Mouse (Mus musculus) right cerebral cortex, postnatal 25 days (tissue): ENCODE measurements around the gene Sesn3.
"Not testable (repeated sequence)": the region's sequence is repeated elsewhere in the genome, so short reads cannot be mapped to it uniquely, and the experiment has no call there.

Experiments used
- DNase-seq: peaks from one replicate; pipeline ENCODE4 v3.0.0; 2022

Sesn3 gene

GRCm38 (mm10) chr9:14285036-14285435 is 10.2 kb downstream of the Sesn3 start:
- DNase-seq: no peak

DNA sequence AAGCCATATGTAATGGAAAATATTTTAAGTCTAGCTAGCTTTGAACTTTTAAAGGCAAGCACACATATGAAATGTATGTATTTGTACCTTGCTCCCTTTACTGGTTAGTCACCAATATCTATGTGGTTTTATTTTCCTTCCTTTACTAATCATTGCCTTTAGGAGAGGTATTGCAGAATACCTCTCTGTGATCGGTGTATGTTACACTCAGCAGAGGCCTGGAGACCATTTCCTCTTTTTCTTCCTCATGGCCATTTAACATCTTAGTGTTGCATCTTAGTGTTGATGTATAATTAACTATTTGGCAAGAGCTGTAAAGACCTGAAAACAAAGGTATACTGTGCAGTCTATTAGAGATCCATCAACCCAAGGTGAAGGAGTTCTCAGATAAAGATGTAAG is 12.4 kb downstream of the Sesn3 start:
- DNase-seq: no peak

DNA sequence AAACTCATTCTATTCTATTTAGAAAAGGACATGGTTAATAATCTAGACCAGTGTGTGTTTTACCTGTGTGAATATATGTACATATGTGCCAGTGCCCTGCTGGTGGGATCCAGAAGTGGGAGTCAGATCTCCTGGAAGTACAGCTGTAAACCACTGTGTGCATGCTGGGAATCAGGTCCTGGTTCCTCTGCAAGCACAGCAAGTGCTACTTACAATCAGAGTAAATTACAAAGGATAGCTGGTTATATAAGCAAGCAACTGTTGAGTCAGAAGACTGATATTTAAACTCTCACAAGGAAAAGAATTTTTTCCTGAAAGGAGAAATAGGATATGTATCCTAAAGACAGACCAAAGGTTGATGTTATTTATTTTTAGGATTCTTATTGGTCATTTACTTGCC is 13.6 kb downstream of the Sesn3 start:
- no peak for DNase-seq

GRCm38 (mm10) chr9:14293866-14294265 is 19.0 kb downstream of the Sesn3 start:
- no peak for DNase-seq

- no peak for DNase-seq
These were observed 21.0 kb downstream of the Sesn3 start for GRCm38 (mm10) chr9:14295680-14296440.

- no peak for DNase-seq
These were observed 22.3 kb downstream of the Sesn3 start for GRCm38 (mm10) chr9:14297204-14297603.

GRCm38 (mm10) chr9:14299819-14300218 is 25.0 kb downstream of the Sesn3 start:
- no peak for DNase-seq

DNA sequence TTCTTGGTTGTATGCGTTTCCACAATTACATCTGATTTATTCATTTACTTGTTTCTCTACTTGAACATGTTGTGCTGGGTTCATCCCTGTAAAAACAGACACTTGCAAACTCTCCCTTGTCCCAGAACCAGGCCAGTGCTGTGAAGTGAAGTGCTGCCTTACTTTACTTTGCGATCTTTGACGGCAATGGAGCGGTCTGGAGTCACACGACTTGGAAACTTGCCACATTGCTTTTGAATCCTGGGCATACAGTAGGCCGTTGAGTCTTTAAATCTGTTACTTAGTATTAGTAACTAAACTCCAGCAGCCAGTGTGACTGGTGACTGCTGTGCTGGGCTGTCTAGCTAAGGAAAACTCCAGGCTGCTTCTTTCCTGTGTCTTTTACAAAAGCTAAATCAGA is 25.9 kb downstream of the Sesn3 start:
- no peak for DNase-seq

DNA sequence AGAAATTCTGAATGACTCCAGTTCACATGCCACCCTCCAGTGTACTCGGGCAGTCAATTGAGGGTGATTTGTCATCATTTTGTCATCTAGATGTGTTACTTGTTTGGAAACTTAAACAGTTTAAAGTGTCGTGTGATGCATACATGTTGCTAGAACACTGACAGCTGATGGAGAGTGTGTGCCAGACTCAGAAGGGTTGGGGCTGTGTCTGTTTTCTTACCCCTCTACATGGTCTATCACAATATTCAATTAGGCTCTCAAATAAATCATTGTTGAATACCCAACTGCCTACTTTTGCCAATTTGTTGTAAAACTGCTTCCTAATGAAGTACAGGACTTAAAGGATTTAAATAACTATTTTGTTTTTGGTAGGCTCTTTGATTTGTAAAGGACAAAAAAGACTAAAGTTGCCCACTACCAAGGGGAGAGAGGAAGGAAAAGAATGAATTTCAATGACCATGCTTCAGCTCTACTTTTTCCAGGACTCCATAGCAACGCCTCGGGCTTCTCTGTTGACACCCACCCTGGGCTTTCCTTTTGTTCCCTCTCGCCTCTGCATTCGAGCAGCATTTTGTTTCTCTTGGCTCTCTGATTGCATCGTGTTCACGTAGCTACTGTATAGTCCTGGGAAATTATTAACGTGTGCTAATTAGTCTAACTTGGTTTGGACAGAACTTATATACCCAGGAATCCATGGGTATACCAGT is 29.5 kb downstream of the Sesn3 start:
- no peak for DNase-seq

DNA sequence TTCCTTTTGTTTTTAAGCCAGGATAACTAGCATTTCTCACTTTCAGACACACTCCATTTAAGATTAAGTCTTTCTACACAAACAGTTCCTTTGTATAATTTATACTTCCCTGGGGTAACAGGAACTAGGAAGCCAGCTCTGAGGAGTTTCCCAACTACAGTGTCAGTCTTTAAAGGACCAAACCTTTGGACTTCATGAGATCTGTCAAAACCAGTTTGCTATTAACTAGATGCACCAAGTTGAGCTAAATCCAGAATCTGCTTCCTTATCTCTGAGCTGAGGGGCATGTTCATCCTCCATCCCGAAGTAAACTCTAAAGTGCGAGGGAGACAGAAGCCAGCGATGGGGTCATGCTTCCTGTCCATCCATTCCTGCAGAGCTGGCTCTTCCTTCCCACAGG is 32.5 kb downstream of the Sesn3 start:
- no peak for DNase-seq

DNA sequence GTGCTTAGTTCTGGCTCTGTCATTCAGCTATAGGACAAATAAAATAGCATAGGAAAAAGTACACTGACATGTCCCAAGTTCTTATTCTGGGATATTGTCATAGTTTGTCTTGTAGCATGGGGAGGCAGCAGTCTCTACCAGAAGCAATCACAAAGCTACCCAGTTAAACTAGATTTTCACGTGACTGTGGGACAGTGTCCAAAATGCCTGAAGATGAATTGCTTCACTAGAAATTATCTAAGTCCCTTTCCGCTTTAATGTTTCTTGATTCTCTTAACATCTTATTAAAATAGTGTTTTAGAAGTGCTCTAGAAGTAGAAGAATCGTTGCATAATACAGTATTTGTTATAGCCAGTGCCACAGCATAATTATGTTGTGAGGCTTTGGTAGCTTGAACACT is 39.1 kb downstream of the Sesn3 start:
- no peak for DNase-seq

DNA sequence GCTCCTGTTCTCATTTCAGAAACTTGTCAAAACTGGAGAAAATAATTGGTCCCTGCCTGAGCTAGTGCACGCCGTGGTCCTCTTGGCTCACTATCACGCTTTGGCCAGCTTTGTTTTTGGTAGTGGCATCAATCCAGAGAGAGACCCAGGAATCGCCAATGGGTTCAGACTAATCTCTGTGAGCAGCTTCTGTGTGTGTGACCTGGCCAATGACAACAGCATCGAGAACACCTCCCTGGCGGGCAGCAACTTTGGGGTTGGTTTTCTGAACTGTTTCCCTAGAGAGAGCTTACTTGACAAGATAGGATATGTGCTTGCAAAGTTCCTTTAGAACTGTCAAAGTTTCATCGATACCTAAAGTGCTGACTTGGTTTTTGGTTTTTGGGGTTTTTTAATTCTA is 39.6 kb downstream of the Sesn3 start:
- no peak for DNase-seq

DNA sequence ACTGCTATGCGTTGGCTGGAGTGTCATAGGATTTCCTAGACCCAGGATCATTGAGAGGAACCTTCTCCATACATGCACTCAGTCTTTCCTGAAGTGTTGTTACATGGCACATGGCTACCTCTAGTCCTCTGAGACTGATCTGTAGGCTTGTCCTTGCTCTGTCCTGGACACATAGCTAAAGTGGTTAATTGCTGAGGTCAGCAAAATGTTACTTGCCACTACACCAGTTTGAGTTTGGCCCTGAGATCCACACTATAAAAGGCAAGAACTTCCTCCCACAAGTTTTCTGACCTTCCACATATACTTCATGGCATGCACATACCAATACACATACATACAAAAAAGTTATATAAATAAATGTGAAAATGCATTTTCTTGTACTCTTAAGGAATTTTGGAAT is 41.8 kb downstream of the Sesn3 start:
- no peak for DNase-seq

GRCm38 (mm10) chr9:14335829-14336228 is 61.0 kb downstream of the Sesn3 start:
- DNase-seq: no peak

DNA sequence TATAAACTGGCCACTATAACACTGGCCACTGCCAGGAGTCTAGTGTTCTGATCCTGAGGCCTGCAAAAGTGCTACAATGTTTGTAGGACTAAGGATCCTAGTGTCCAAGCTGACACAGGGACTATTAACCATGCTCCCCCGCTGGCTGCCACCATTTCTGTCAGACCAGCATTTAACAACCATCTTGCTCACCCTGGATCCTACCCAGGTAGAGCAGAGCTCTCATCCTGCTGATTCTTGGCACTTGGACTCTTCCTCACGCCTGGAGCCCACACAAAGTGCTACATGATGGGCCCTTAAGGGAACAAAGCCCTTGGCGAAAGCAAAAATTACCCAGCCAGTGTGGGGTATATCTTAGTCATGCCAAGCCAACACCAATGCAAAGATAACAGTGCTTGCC is 62.0 kb downstream of the Sesn3 start:
- no peak for DNase-seq

- no peak for DNase-seq
These were observed 63.8 kb downstream of the Sesn3 start for GRCm38 (mm10) chr9:14338701-14339100.

DNA sequence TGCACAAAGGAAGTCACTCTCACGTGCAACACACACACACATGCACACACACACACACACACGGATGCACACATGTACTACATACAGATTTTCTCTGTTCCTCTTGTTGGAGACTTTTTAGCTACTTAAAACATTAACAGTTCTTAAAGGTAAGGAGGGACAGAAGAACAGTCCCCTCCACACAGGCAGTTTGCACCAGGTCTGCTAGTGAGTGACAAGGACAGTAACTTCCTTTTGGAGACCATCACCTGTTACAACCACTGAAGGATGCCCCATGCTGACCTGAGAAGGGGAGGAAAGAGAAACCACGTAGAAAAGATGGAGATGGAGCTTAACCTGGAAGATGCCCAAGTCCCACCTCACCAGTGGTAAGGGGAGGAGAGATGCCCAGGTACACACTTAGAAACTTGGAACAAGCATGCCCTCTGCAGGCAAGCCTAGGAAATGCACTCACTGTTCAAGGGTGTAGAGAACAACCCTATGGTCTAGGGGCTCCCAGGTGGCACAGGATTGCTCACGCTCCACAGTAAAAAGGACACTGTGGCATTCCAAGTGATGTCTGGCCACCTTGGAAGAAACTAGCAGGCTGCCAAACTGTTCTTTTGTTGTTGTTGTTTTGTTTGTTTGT is 67.3 kb downstream of the Sesn3 start:
- DNase-seq: peak; percentile 62

DNA sequence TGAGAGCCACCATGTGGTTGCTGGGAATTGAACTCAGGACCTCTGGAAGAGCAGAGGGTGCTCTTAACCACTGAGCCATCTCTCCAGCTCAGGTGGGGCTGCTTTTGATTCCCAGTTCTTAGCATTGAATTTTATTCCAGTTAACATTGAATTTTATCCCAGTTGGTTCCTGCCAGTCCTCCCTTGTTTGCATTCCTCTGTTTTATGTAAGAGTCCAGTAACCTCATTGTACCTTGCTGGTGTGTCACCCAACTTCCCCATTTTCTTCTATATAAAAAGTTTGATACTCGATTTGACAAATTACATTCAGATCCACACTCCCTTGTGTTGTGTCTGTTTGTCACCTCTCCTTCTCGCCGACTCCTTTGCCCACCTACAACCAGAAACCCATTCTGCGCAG is 71.0 kb downstream of the Sesn3 start:
- not testable (repeated sequence) for DNase-seq

DNA sequence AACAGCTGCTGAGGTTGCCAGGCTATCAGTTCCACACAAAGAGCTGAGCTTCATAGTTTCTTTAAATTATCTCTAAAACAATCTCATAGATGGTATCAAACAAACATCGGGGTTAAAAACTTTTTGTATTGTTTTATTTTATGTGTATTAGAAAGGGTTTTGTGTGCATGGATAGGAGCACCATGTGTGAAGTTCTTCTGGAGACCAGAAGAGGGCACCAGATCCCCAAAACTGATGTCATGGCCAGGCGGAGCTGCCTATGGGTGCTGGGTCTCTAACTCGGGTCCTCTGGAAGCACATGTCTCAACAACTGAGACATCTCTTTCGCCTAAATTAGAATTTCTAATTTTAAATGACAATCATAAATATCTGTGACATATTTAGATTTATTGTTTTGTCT is 73.5 kb downstream of the Sesn3 start:
- no peak for DNase-seq

DNA sequence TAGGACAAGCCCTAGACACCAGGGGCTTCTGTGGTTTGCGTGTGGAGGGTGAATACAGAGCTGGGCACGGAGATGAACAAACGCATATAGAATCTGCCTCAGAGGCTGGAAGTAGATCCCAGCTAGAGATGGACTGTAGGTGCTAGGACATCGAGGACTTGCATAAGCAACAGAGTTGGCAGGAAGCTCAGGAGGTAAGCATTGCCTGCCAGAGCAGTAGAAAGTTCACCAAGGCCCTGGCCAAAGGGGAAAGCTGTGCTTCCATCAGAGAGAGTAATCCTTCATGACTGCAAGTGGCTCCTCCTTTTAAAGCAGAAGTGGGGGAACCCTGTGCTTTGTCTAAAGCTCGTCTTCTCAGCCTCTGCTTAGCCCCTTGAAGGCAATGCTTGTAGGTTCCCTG is 74.5 kb downstream of the Sesn3 start:
- no peak for DNase-seq

DNA sequence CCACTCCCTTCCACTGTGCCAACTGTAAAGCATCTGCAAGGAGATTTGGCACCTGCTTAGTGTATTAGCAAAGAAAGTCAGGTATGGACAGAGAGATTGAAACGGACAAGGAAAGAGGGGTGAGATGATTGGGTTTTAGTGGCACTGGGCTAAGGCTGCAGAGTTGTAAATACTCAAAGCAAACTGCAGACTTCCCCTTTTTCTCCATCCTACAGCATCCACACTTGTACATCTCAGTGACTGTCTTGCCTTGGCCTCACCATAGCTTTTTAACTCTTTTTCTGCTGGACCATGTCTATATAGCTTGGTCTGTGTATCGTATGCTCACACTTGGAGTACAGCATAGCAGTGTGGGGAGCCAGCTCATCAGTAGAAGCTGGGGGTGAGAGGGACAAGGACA is 75.9 kb downstream of the Sesn3 start:
- DNase-seq: no peak

GRCm38 (mm10) chr9:14352337-14352736 is 77.5 kb downstream of the Sesn3 start:
- DNase-seq: no peak

DNA sequence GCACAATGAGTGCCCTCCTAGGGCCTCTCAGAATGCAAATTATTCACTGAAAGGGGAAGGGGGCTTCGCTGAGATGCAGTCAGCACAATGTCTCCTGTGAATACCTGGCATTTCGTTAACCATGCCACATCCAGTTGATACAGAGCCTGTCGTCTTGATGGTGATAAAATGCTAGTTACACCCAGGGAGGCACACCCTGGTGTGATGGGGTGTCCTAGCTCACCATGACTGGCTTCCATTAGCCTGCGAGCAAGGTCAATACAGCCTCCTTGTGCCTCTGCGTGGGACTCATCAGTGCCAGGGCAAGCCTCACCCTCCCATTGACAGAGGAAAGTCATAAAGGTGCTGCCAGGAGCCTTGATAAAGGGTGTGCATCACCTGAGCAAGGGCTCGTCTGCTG is 80.0 kb downstream of the Sesn3 start:
- DNase-seq: no peak

GRCm38 (mm10) chr9:14357033-14357432 is 82.2 kb downstream of the Sesn3 start:
- DNase-seq: no peak
